In genomic region chr3:127805071-127805470, GRCm38 (mm10) we compare ENCODE assay signal across 17 mouse cellular contexts.
"Had no signal": no experiment of that assay in that cellular context is flagged by ENCODE, and none has a peak within 500 bp of the region (broad histone marks: within the 10 kb centered on the region; RNA-seq: fewer than 3 reads in every experiment).

No protein-coding gene starts in this region.

- DNase-seq: liver, postnatal 0 days; lung, adult 2 months; lung, postnatal 14 days; lung, postnatal 36 days; midbrain, embryonic 14.5 days; right cerebral cortex, postnatal 14 days; thymus, adult 18-20 months; thymus, postnatal 14 days; thymus, postnatal 36 days had no signal

- H3K4me1 ChIP-seq: lung, embryonic 15.5 days; midbrain, embryonic 12.5 days; neural tube, embryonic 12.5 days; stomach, embryonic 15.5 days had no signal

- H3K27me3 ChIP-seq: liver, embryonic 15.5 days; lung, embryonic 15.5 days; megakaryocyte, embryonic 14.5 days; midbrain, embryonic 12.5 days; neural tube, embryonic 12.5 days; stomach, embryonic 15.5 days had no signal

- H3K9ac ChIP-seq: liver, embryonic 15.5 days; liver, postnatal 0 days; lung, embryonic 15.5 days; midbrain, embryonic 12.5 days; neural tube, embryonic 12.5 days; stomach, embryonic 15.5 days had no signal

- H3K4me2 ChIP-seq: liver, embryonic 15.5 days; lung, embryonic 15.5 days; midbrain, embryonic 12.5 days; neural tube, embryonic 12.5 days; stomach, embryonic 15.5 days had no signal

- ATAC-seq: liver, postnatal 0 days; lung, postnatal 0 days had no signal

- H3K27ac ChIP-seq: liver, embryonic 15.5 days; lung, embryonic 15.5 days; macrophage; midbrain, embryonic 12.5 days; neural tube, embryonic 12.5 days; stomach, embryonic 15.5 days had no signal

- H3K9me3 ChIP-seq: liver, embryonic 15.5 days; lung, embryonic 15.5 days; megakaryocyte, embryonic 14.5 days; midbrain, embryonic 12.5 days; neural tube, embryonic 12.5 days; stomach, embryonic 15.5 days had no signal

- H3K4me3 ChIP-seq: liver, embryonic 15.5 days; lung, embryonic 15.5 days; megakaryocyte, embryonic 14.5 days; midbrain, embryonic 12.5 days; neural tube, embryonic 12.5 days; stomach, embryonic 15.5 days had no signal
